Mouse (Mus musculus) C2C12 (cell line): ENCODE data around the gene Eef1a1. TPM values are rescaled to one million over a fixed set of nuclear protein-coding genes. Genes with fewer than 3 reads are reported as not detected.

Experiments
- H3K27me3 ChIP-seq: one replicate; pipeline ENCODE4 v1.6.1; 2011; ENCODE audit not compliant: control insufficient read depth, insufficient read depth, insufficient read length
- H3K36me3 ChIP-seq: one replicate; pipeline ENCODE4 v1.6.1; 2011; ENCODE audit not compliant: control insufficient read depth, insufficient read depth
- H3K4me3 ChIP-seq: one replicate; pipeline ENCODE4 v1.5.1; 2011; ENCODE audit warnings: mild to moderate bottlenecking, control low read depth; ENCODE audit not compliant: poor library complexity, insufficient read depth, severe bottlenecking
- H3K79me2 ChIP-seq: one replicate; pipeline ENCODE4 v1.6.1; 2011; ENCODE audit not compliant: control insufficient read depth, insufficient read depth
- H3K79me3 ChIP-seq: one replicate; pipeline ENCODE4 v1.6.1; 2011; ENCODE audit warnings: low read depth, control low read depth
- H3ac ChIP-seq: one replicate; pipeline ENCODE3; 2011; ENCODE audit warnings: low read depth; ENCODE audit not compliant: control insufficient read depth, insufficient read length
- CEBPB ChIP-seq: IDR thresholded peaks from one replicate; pipeline ENCODE4 v1.6.1; 2011; ENCODE audit warnings: low read depth, mild to moderate bottlenecking, control low read depth, moderate library complexity
- CTCF ChIP-seq: IDR thresholded peaks from one replicate; pipeline ENCODE4 v1.5.1; 2011; ENCODE audit not compliant: control insufficient read depth, insufficient read depth, insufficient read length
- FOSL1 ChIP-seq: IDR thresholded peaks from one replicate; pipeline ENCODE4 v1.8.0; 2011; ENCODE audit warnings: mild to moderate bottlenecking, low read length; ENCODE audit not compliant: poor library complexity, insufficient read depth, severe bottlenecking
- MAX ChIP-seq: IDR thresholded peaks from one replicate; pipeline ENCODE4 v1.6.1; 2011; ENCODE audit warnings: mild to moderate bottlenecking, control low read depth
- MYOD1 ChIP-seq: IDR thresholded peaks from one replicate; pipeline ENCODE4 v1.6.1; 2011; ENCODE audit warnings: low read depth; ENCODE audit not compliant: control insufficient read depth, insufficient read length
- MYOG ChIP-seq: IDR thresholded peaks from one replicate; pipeline ENCODE4 v1.6.1; 2011; ENCODE audit not compliant: control insufficient read depth, insufficient read length; ENCODE audit errors: extremely low read depth
- USF1 ChIP-seq: IDR thresholded peaks from one replicate; pipeline ENCODE4 v1.6.1; 2011; ENCODE audit warnings: low read depth, mild to moderate bottlenecking, control low read depth, moderate library complexity
- microRNA-seq: library from miRNA; unstranded; fragments of <30 nt; microRNA quantifications from one replicate; pipeline ENCODE4, GENCODE M21; 2019; ENCODE audit warnings: borderline microRNAs expressed
- polyA plus RNA-seq: library from polyadenylated mRNA; unstranded; fragments of >200 nt; fragmentation: generic; extraction: Trizol; gene quantifications from one replicate; pipeline ENCODE4 v1.2.1, GENCODE M21; 2012; ENCODE audit warnings: missing spikeins

The Eef1a1 gene
- polyA plus RNA-seq, 1 experiment, result 7,691 TPM

DNA sequence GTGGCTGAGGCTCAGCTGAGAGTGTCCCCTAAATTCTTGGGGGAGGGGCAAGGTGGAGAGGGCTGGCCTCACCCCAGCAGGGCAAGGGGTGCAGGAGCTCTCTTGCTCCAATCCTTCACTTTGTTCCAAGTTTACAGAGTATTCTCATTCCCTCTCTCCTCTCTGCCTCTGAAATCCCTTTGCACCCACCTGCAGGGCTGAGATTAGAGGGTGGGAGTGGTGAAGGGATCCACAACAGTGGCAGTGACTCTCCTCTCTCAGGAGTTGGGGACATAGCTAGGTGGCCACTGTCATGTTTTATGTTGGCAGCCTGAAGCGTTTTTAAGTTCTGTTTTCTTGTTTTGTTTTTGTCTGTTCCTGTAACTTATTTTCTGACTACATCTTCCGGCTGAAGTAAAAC, 59.4 kb downstream of the Eef1a1 start:
- TF ChIP-seq FOSL1 (no peak), CTCF (no peak), CEBPB (no peak), USF1 (no peak), MAX (no peak), MYOD1 (no peak), MYOG (no peak)
- Histone ChIP-seq H3K79me3 (no peaks in the 10 kb centered on the region), H3K36me3 (no peaks in the 10 kb centered on the region), H3K27me3 (no peaks in the 10 kb centered on the region), H3ac (no peak overlapping the region), H3K79me2 (no peaks in the 10 kb centered on the region), H3K4me3 (no peak overlapping the region)

DNA sequence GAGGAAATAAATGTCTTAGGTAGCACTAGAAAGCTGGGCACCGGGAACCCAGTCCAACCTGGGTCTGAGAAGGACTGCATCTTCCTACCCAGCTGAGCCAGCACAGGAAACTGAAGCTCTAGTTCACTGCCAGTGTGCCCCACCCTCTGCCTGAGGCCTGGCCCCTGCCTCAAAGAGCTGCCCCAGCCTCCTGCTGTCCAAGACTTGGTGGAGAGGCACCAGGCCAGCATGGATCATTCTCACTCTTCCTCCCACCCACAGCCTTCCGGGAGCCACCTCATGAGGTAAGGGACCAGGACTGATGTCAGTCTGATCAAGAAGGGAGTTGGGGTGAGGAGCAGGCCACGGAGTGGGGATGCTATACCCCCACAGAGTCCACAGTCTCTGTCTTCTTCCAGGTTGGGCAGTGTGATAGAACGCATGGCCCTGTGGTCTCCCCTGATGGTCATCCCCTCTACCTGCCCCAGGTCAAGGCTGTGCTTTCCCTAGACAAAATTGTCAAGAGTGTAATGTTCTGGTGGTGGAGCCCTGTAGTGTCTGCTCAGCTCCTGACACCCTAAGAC, 60.0 kb downstream of the Eef1a1 start:
- no peaks in the 10 kb centered on the region for H3K27me3 ChIP-seq
- no peaks in the 10 kb centered on the region for H3K36me3 ChIP-seq
- TF ChIP-seq USF1, result no peak
- TF ChIP-seq MYOG, result no peak
- TF ChIP-seq CEBPB, result no peak
- no peak for TF ChIP-seq MAX
- TF ChIP-seq MYOD1, result no peak
- no peak for TF ChIP-seq CTCF
- TF ChIP-seq FOSL1, result no peak
- no peak overlapping the region for H3K4me3 ChIP-seq
- H3ac ChIP-seq, result no peak overlapping the region
- H3K79me2 ChIP-seq, result no peaks in the 10 kb centered on the region
- H3K79me3 ChIP-seq, result no peaks in the 10 kb centered on the region

Small RNA genes lying within 50 kb of the gene (microRNA-seq; reads per million reads assigned to microRNA genes)
- gene Gm26377, result not detected

Other genes starting within 250 kb of the Eef1a1 start
- gene Gm3776, start 232.0 kb downstream of the Eef1a1 start, polyA plus RNA-seq, result 0.76 TPM
- gene Gm10639, start 199.2 kb downstream of the Eef1a1 start, polyA plus RNA-seq, result 0.33 TPM
- gene Omt2a, start 174.4 kb downstream of the Eef1a1 start, polyA plus RNA-seq, result not detected
- not detected for gene Omt2b, start 161.6 kb downstream of the Eef1a1 start, polyA plus RNA-seq
- 0.09 TPM for gene Gsta2, start 133.4 kb downstream of the Eef1a1 start, polyA plus RNA-seq
- gene Dppa5a, start 121.0 kb downstream of the Eef1a1 start, polyA plus RNA-seq, result 0.34 TPM
- gene Ooep, start 110.4 kb downstream of the Eef1a1 start, polyA plus RNA-seq, result 0.02 TPM
- gene Ddx43, start 93.4 kb downstream of the Eef1a1 start, polyA plus RNA-seq, result not detected
- 1.8 TPM for gene Cgas, start 45.9 kb downstream of the Eef1a1 start, polyA plus RNA-seq
- 11.2 TPM for gene Mto1, start 40.9 kb downstream of the Eef1a1 start, polyA plus RNA-seq
- not detected for gene Gm17324, start 40.4 kb downstream of the Eef1a1 start, polyA plus RNA-seq
- 3.7 TPM for gene Slc17a5, start 98.9 kb upstream of the Eef1a1 start, polyA plus RNA-seq
- gene Cd109, start 126.4 kb upstream of the Eef1a1 start, polyA plus RNA-seq, result 5.9 TPM